Mouse (Mus musculus) T-cell, adult 2 months (primary cell): ENCODE data around the gene Fam78a.

Source experiments
- DNase-seq: peaks from one replicate; pipeline ENCODE4 v3.0.0; 2022; ENCODE audit warnings: low spot score

Fam78a gene

DNA sequence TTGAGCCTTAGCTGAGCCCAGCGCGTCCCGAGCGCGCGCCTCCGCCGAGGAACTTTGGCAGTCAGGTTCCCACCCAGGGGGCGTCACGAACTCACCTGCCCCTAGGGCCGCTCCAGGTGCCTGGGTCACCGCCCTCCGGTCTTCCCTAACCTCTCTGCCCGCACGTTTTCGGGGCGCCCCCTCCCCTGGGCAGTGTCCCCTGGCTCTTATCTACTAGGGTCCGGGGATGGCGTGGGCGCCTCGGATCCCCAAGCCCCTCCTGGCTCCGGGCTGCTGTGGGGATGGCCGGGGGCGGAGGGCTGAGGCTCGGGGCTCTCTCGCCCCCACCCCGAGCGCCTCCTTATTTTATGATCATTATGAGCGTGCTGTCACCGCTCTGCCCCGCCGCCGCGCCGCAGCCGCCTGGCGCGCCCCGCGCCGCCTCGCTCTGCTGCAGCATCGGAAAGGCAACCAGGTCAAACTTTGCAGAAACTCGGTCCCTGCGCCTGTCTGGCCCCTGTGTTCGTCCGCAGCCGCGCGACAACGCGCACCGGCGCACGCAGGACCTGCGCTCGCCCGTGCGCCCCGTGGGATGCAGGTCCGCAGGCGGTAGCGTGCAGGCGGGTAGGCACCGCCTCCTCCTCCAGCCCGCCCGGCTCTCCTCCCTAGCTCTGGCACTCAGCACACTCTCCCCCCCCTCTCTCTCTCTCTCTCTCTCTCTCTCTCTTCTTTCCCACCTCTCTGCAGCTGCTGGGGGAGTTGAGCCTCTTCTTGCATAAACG is at the start of gene Fam78a:
Fam78a (minus strand) TSS at position 747 of the 761 bp plus-strand sequence.
- no peak for DNase-seq

DNA sequence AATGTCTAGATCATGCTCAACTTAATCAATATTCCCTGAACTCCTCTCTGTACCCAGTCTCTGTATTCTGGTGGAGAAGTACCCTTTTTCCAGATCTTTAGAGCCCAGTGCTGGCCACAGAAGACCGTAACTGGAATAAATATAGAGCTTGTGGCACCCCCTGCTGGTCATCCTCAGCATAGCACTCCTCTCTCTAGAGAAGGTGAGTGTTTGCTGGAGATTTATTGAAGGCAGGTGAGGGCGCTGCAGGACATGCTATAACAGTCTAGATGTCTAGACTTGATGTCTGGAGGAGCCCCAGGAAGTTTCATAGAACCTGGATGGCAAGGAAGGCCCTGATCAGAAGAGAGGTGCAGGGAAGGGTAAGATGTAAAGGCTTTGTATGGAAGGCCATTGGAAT is 49.4 kb upstream of the Fam78a start:
- DNase-seq, result peak; percentile 87

DNA sequence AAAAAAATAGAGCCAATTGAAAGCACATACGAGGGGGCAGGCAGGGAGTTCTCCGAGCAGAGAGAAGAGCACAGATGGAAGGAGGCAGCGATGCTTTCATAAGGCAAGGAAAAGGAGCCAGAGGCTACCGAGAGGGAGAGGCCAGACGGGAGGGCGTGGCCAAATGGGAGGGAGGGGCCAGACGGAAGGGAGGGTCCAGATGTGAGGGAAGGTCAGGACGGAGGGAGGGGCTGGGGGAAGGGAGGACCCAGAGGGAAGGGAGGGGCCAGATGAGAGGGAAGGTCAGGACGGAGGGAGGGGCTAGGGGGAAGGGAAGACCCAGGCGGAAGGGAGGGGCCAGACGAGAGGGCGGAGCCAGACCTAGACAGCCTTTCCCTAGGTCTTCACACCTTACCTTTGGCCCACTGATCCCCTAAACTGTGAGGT is 47.9 kb upstream of the Fam78a start:
- no peak for DNase-seq

DNA sequence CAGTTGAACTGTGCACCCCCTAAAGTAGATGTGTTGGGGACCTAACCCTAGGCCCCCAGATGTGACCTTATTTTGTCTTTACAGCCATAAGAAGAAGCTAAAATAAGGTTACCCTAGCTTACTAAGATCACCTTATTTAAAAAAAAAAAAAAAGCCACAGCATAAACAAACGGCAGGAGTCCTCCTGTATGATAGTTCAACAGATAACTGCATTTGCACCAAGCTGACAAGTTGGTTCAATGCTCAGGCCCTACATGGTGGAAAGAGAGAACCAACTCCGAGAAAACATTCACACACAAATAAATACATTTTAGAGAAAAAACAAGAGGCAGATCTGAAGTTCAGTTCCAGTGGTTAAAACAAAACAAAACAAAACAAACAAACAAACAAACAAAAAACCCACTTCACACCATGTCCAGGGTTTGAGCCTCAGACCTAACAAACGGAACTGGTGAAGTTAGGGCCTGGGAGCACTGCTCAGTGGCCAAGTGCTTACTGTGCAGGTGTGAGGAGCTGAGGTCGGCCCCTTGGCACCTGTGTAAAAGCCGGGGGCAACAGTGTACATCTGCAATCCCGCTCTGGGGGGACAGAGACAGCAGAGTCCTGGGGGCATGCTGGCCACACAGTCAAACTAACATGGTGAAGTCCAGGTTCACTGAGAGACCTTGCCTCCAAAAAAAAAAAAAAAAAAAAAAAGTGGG is 47.4 kb upstream of the Fam78a start:
- no peak for DNase-seq

DNA sequence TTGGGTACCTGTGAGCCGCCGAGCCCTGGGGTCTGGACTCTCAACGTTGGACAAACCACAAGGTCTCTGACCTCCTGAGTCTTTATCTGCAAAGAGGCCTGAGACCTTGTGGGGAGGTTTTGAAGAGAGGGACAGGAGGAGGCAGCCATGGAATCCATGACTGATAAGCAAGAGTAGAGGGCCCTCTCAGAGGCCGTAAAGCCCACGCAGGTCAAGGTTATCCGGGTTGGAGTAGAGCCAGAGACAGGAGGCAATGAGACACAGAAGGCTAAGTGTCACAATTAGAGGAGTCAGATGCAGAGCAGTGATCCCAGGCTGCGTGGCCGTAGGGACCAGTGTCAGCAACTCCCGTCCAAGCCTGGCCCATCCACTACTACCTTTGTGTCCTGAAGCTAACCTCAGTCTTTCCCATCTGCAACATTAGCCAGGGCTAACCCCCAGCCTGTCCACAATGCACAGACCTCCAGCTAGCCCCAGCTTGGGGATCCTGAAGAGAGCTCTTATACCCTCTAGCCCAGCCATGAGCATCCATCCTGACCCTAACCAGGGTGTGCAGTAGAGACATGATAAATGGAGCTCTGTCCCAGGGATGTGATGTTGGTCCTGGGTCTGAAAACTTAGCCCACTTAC is 46.7 kb upstream of the Fam78a start:
- no peak for DNase-seq

DNA sequence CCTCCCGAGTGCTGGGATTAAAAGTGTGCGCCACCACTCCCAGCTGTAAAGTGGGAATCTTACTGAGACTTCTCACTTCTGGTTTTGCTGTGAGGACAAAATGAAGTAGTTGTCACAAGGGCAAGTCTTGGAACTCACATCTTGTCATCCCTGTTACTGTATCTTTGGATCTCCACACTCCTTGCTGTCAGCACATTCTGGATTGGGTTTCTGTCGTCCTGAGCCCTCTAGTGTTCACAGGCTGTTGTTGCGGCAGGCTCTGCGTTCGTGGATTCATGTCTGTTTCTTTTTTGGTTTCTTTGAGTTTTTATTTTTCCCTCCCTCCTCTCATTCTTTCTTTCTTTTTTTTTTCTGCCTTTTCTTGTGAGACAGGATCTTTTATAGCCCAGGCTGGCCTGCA is 45.8 kb upstream of the Fam78a start:
- peak; percentile 54 for DNase-seq

DNA sequence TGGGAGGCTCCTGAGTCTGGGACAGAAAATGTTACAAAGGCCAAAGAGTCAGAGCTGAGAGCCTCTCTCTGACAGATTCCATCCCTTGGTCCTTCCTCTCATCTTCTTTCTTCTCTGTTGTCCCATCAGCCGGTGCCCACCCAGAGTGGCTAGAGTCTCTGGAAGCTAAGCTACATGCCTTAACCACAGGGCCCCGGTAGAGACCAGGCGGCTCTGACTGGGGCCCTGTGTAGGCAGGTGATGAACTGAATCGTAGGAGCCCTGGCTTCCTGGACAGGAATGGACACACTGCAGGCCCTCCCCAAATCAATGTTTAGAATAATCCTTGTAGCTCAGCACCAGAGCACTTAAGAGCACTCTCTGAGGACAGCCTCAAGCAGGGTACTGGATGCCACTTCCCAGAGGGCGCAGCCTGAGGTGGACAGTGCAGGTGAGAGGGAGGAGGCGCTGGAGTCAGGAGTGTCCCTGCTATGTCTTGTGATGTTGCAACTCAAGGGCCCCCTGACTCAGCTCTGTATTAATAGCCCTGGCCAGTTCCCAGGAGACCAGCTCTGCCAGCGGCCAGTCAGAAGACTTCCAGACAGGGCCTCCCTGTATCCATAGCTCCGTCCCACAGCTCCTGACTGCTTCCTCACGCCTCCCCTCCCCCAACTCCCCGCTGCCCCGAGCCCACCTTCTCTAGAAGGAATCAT is 44.9 kb upstream of the Fam78a start:
- DNase-seq, result no peak

DNA sequence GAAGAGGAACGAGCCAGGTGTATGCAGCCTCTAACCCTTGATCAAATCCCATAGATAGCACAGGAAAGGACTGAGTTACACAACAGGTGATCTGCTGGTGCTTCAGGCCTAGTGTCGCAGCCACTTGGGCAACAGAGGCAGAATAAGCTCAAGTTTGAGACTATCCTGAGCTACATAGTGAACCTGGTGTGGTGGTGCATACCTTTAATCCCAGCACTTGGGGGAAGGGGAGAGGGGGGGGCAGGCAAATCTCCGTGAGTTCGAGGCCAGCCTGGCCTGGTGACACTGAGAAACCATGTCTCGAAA is 43.8 kb upstream of the Fam78a start:
- DNase-seq, result no peak

DNA sequence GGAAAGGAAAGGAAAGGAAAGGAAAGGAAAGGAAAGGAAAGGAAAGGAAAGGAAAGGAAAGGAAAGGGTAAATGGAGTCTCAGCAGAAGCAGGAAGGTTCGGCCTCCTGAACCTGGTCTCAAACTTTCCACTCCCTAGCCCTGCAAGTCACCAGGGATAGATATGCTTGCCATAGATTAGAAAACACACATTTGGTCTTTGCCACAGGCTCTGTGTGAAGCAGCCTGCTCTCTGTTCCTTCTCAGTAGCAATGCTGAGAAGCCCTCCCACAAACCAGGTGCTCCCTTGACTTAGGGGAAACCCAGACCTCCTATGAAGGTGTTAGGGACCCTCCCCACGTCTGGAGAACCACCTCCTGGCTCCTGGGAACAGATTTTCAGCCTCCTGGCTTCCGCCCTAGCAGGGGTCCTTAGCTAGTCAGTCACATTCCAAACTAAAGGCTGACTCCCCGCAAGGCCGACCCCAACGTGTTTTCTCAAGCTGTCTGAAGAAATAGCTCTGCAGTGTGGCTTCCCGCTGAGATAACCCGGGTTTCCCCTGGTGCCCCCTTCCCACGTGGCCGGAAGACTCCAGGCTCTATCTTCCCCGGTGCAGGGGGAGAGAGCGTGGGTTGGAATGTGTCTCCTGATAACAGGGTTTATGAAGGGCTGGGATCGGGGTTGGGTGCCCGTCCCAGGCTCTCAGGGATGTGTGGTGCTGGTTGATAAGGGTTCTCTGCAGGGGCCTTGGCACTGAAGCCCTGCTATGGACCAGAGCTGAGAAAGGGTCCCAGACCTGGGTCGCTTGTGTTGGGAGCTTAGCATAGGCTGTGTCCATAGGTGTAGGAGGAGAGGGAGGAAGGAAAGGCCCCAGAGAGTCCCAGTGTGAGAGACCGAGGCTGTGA is 43.2 kb upstream of the Fam78a start:
- no peak for DNase-seq

DNA sequence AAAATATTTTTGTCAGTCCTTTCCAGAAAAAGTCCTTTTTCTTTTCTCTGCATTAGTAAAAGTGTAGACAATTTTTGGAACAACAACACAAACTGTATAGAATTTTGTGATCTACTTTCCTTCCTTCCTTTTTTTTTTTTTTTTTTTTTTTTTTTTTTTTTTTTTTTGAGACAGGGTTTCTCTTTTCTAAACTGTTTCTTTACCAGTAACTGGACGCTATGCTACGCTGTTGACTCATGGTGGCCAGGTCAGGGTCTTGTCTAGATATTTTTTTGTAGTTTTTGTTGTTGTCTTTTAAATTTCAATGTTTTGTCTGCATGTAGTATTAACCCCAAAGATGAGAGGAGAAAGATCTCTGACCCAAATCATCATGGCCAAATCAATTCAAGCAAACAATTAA is 37.1 kb upstream of the Fam78a start:
- no peak for DNase-seq

DNA sequence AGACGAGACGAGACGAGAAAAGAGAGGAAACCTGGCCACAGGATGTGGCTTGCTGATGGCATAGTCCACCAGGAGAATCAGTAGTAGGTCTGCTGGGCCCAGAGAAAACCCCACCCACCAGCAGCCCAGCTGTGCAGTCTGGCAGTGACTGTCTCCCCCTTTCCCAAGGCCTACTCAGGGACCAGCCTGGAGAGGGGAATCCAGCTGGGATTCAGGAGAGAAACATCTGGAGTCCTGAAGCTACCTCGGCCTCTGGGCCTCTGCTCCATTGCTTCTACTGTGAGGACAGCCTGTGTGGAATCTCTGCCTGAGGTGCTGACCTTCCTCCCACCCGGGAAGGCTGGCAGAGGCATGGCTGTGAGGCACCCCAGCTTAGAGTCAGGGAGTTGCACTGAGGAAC is 36.5 kb upstream of the Fam78a start:
- peak; percentile 60 for DNase-seq

DNA sequence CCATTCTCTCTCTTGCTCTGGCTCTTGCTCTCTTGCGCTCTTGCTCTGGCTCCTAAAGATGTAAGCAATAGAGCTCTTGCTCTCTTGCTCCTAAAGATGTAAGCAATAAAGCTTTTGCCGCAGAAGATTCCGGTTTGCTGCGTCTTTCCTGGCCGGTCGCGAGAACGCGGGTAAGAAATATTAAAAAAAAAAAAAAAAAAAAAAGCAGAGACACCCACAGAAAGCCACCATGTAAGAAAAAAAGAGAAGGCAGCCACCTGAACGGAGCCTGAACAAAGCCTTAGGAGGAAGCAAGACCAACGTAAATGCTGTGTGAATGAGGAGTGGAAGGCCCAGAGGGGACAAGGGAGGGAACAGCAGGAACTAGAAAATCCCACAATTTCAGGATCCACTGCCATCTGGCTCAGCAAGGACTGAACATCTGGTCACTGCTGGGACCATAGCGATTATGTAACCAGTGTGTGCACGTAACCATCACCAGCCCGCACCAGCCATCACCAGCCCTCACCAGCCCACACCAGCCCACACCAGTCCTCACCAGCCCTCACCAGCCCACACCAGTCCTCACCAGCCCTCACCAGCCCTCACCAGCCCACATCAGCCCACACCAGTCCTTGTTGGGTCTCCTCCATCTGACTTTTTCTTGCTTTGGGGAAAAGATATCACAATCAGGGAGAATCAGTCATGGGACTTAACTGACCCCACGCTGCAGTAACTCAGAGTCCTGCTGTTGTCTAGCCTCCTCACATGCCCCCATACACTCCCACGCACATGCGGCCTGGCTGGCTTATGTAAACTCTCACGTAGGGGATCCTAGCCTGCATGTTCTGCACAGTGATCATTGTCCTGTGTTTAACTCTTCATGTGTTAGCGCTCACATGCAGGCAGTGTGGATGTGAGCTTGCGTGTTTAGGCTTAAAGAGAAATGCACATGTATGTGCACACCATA is 35.4 kb upstream of the Fam78a start:
- no peak for DNase-seq

DNA sequence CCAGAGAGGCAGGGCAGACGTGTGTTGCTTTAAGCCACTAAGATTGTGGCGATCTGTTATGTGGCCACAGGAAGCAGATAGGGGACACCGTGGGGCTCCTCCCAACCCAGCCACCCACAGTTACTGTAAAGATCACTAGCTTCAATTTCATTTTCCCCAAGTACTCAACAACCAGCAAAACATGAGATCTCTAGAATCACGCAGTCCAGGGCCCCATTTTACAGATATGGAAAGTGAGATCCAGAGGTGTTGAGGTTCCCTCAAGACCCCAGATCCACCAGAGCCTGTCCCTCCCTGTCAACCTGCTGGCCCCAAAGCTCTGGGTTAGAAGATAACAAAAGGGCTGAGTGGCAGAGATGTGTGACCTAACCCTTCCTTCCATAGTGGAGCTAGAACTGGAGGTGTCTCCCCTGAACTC is 31.2 kb upstream of the Fam78a start:
- no peak for DNase-seq

DNA sequence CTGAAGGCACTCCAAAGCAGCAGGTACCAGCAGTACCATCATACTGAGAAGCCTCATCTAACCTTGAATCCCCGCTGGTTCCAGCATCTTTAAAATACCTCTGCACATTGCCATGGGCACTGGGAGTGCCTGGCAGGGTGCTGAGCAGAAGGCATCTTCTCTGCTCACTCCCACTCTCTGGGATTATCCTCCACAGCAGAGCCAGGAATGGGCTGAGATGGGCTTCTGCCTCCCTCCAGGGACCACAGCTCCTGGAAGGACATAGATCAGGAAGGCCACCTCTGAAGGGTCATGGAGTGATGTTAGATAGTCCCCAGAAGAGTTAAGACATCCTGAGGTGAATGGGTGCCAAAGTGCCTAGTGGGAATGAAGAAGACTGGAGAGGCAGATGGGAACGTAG is 27.9 kb upstream of the Fam78a start:
- no peak for DNase-seq

DNA sequence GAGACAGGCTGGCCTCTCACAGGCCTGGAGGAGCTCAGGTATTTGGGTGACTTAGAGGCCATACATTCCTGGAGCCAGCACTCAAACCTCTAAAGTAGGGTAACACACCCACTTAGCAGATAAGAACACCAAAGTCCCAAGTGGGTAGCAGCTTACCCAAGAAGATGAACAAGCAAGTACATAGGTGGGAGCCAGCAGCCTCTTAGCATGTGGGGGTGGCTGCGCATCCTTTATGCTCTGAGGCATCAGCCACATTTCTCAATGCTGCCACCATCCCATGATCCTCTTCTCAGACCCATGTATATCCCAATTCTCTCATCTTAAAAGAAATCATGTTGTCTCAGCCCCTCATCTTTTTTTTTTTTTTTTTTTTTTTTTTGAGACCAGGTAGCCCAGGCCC is 26.6 kb upstream of the Fam78a start:
- DNase-seq, result no peak

DNA sequence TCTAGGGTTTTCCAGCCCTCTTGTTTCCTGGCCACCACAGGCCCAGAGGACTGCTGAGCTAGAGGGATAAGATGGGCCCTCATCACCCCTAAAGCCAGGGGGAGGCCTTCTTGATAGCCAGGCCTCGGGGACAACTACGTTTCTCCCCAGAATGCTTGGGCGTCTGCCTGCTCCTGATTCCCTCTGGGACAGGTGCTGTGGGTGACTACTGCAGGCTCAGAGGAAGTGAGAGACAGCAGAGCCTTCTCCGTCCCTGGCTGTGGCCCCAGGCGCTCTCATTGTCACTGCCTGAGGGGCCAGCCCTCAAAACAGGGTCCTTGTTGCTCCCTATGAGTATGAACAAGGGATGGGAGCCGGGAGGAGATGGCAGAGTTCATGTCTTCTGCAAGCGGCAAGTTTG is 21.3 kb upstream of the Fam78a start:
- DNase-seq, result no peak

DNA sequence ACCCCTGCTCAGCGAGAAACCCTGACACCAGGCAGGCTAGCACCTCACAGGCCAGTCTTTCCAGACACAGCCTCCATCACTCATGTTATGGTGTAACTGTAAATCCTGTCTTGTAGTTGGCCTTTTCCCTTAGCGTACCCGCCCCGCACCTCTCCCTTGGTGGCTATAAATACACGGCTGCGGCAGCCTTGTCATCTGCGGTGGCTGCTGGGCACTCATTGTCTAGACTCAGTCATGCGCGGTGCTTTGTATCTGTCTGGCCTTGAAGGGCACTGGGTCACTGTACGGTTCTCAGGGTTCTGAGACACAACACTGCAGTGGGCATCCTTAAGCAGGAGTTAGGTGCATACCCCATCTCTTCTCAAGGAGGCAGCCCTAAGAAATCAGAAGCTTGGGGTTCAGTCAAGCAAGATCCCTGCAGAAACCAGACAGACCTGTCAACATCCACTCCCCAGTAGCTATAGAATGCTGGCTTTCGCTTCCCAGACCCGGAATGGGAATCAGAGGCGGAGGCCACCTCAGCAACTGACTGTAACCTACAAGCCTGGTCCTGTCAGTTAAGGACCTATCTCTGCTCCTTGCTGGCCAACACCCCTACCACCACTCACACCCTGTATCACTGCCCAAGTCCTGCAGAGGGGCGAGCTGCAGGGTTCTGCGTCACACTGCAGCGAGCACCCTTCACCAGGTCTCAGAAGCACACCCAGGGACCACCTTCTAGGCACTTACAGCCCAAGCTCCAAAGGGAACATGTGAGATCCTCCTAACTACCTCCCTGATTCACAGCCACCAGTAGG is 20.7 kb upstream of the Fam78a start:
- no peak for DNase-seq

DNA sequence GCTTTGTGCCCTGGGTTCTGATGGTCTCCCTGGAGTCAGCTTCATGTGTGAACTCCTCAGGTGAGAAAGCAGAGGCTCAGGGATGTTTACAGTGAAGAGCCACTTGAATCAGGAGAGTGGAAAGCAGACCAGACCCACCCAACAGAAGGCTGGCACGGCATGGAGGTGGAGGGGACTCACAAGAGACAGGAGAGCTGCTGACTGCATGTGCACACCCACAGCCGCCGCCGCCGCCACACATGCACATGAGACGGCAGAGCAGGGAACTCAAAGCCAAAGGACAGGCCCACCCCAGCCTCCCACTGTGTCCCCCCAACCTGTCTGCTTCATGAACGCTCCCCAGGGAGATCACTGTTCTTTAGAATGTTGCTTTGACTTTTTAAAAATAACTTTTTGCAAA is 19.5 kb upstream of the Fam78a start:
- DNase-seq, result no peak

DNA sequence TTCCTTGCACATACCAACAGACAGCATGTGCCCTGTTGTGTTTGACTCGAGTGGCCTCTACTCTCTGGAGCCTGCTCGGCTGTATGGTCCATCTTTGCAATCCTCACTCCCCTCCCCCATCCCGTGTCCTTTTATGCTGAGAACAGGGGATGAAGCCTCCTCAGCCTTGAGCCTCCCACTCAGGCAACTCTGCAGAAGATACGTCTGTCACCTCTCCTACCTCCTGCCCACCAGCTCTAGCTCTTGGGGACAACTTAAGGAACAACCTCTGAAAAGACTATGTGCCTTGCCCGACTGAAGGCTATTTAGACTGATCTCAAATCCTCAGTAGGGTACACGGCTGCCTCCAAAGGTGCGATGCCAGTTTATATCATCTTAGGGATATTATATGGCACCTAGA is 18.9 kb upstream of the Fam78a start:
- DNase-seq, result no peak

DNA sequence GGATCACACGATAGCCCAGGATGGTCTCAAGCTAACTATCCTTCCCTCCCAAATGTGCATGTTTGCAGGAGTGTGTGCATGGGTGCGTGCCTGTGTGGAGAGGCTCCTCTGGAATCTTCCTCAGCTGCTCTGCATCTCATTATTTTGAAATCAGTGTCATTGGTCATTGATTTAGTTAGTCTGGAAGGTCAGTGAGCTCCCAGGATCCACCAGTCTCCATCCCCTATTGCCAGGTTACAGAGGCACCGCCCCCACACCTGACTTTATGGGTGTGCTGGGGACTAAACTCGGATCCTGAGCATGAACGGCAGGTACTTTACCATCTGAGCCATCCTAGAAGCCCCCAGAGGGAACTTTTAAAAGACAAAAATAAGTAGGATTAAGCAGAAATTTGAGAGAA is 18.3 kb upstream of the Fam78a start:
- no peak for DNase-seq
